Mouse (Mus musculus) hindbrain, embryonic 11.5 days (tissue): ENCODE results near the gene Rnasel. TPM values are rescaled to one million over a fixed set of nuclear protein-coding genes. Genes with fewer than 3 reads are reported as not detected.
"Not testable (repeated sequence)": the region's sequence is repeated elsewhere in the genome, so short reads cannot be mapped to it uniquely, and the experiment has no call there.

Source experiments
- ATAC-seq: fragments of 200-750 bp; cut with Nextera tagmentation; 2 replicates; pipeline ENCODE4 v1.8.0; 2017; ENCODE audit warnings: mild to moderate bottlenecking, moderate TSS enrichment, moderate library complexity; ENCODE audit not compliant: low FRiP score
- DNase-seq: peaks from one replicate; pipeline ENCODE4 v3.0.0-alpha.2; 2015; ENCODE audit warnings: low spot score
- H3K27ac ChIP-seq: fragments of 300-500 bp; sonication (generic); 2 replicates; pipeline ENCODE4 v1.5.1; 2014; ENCODE audit warnings: mild to moderate bottlenecking, low read depth, low read length
- H3K27me3 ChIP-seq: fragments of 300-500 bp; sonication (generic); 2 replicates; pipeline ENCODE4 v1.6.1; 2014; ENCODE audit warnings: mild to moderate bottlenecking, low read length, moderate library complexity, mixed read lengths; ENCODE audit not compliant: control insufficient read depth, insufficient read depth
- H3K36me3 ChIP-seq: fragments of 300-500 bp; sonication (generic); 2 replicates; pipeline ENCODE4 v1.6.1; 2014; ENCODE audit warnings: mild to moderate bottlenecking, low read length, moderate library complexity, mixed read lengths; ENCODE audit not compliant: control insufficient read depth, insufficient read depth
- H3K4me1 ChIP-seq: fragments of 300-500 bp; sonication (generic); replicated peaks from 2 replicates; pipeline ENCODE4 v1.6.1; 2014; ENCODE audit warnings: low read length, mixed read lengths; ENCODE audit not compliant: control insufficient read depth, insufficient read depth
- H3K4me2 ChIP-seq: fragments of 300-500 bp; sonication (generic); replicated peaks from 2 replicates; pipeline ENCODE4 v1.6.1; 2014; ENCODE audit warnings: mild to moderate bottlenecking, low read depth, low read length
- H3K4me3 ChIP-seq: fragments of 300-500 bp; sonication (generic); 2 replicates; pipeline ENCODE4 v1.5.1; 2014; ENCODE audit warnings: low read depth, low read length
- H3K9ac ChIP-seq: fragments of 300-500 bp; sonication (generic); 2 replicates; pipeline ENCODE4 v1.6.1; 2014; ENCODE audit warnings: low read depth, low read length
- H3K9me3 ChIP-seq: fragments of 300-500 bp; sonication (generic); 2 replicates; pipeline ENCODE4 v1.6.1; 2016; ENCODE audit warnings: low read length; ENCODE audit not compliant: control insufficient read depth
- WGBS: fragments of 180-500 bp; shearing (Covaris S2); extraction: QIAGEN DNeasy Blood & Tissue Kit; methylation state at CpG from one replicate; pipeline ENCODE4 v1.1.7; 2014; 5-methylcytosine and 5-hydroxymethylcytosine counted together
- polyA plus RNA-seq: library from polyadenylated mRNA; unstranded; fragments of >200 nt; fragmentation: Nextera tagmentation; extraction: Ambion mirVana; gene quantifications from 2 replicates; pipeline ENCODE4 v1.2.1, GENCODE M21; 2014

The Rnasel gene
- polyA plus RNA-seq, 1 experiment from 2014 or later = 40.3 TPM

GRCm38 (mm10) chr1:153751763-153752301 lies 2.6 kb downstream of the Rnasel start:
- H3K4me2 ChIP-seq = no peak overlapping the region
- ATAC-seq = no peak
- H3K4me3 ChIP-seq = no peak overlapping the region
- no peak for DNase-seq
- no peaks in the 10 kb centered on the region for H3K9me3 ChIP-seq
- H3K9ac ChIP-seq = no peak overlapping the region
- H3K36me3 ChIP-seq = no peaks in the 10 kb centered on the region
- 56% methylated on average over 13 of the region's 13 CpGs for WGBS
- H3K27me3 ChIP-seq = no peaks in the 10 kb centered on the region
- peaks cover 9% of the 10 kb centered on the region for H3K4me1 ChIP-seq
- no peak overlapping the region for H3K27ac ChIP-seq

- no peak for ATAC-seq
- H3K27me3 ChIP-seq = no peaks in the 10 kb centered on the region
- no peaks in the 10 kb centered on the region for H3K9me3 ChIP-seq
- no peak overlapping the region for H3K27ac ChIP-seq
- WGBS = 94% methylated on average over 6 of the region's 6 CpGs
- H3K36me3 ChIP-seq = no peaks in the 10 kb centered on the region
- no peak overlapping the region for H3K4me2 ChIP-seq
- H3K4me1 ChIP-seq = peaks cover 9% of the 10 kb centered on the region
- no peak for DNase-seq
- no peak overlapping the region for H3K4me3 ChIP-seq
- H3K9ac ChIP-seq = no peak overlapping the region
Measured at GRCm38 (mm10) chr1:153752521-153752920, 3.3 kb downstream of the Rnasel start.

DNA sequence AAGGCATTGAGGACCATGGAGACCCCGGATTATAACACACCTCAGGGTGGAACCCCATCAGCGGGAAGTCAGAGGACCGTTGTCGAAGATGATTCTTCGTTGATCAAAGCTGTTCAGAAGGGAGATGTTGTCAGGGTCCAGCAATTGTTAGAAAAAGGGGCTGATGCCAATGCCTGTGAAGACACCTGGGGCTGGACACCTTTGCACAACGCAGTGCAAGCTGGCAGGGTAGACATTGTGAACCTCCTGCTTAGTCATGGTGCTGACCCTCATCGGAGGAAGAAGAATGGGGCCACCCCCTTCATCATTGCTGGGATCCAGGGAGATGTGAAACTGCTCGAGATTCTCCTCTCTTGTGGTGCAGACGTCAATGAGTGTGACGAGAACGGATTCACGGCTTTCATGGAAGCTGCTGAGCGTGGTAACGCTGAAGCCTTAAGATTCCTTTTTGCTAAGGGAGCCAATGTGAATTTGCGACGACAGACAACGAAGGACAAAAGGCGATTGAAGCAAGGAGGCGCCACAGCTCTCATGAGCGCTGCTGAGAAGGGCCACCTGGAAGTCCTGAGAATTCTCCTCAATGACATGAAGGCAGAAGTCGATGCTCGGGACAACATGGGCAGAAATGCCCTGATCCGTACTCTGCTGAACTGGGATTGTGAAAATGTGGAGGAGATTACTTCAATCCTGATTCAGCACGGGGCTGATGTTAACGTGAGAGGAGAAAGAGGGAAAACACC lies 4.7 kb downstream of the Rnasel start:
- no peak overlapping the region for H3K9ac ChIP-seq
- no peak overlapping the region for H3K27ac ChIP-seq
- ATAC-seq (no peak), DNase-seq (no peak)
- H3K4me3 ChIP-seq = no peak overlapping the region
- H3K36me3 ChIP-seq = no peaks in the 10 kb centered on the region
- WGBS = 81% methylated on average over 25 of the region's 25 CpGs
- H3K4me1 ChIP-seq = peaks cover 3% of the 10 kb centered on the region; the same call in 1 of the 2 replicates
- H3K4me2 ChIP-seq = no peak overlapping the region
- H3K9me3 ChIP-seq = no peaks in the 10 kb centered on the region
- no peaks in the 10 kb centered on the region for H3K27me3 ChIP-seq

DNA sequence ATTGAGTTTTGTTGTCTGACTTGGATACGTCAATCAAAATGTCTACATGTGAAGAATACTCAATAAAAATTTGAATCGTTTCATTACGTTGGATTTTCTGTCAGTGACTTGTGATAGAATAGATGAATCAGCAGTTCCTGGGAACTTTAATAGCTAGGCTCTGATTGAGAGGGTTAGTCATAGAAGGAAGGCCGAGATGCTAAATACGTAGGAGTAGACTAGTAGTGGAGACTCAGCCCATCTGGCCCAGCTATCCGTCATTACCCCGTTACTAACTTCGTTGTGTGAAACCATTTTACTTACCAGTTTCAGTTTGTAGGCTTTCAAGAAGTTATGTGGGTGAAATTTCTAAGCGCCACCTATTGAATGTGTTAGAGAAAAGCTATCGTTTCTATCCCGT lies 14.9 kb downstream of the Rnasel start:
- DNase-seq (no peak), ATAC-seq (no peak)
- H3K4me2 ChIP-seq = no peak overlapping the region
- H3K9ac ChIP-seq = no peak overlapping the region
- H3K9me3 ChIP-seq = no peaks in the 10 kb centered on the region
- no peak overlapping the region for H3K4me3 ChIP-seq
- no peaks in the 10 kb centered on the region for H3K36me3 ChIP-seq
- H3K27me3 ChIP-seq = no peaks in the 10 kb centered on the region
- no peak overlapping the region for H3K27ac ChIP-seq
- WGBS = 91% methylated on average over 11 of the region's 11 CpGs
- H3K4me1 ChIP-seq = no peaks in the 10 kb centered on the region

- 44% methylated on average over 8 of the region's 8 CpGs for WGBS
- no peak for DNase-seq
- no peaks in the 10 kb centered on the region for H3K9me3 ChIP-seq
Measured at GRCm38 (mm10) chr1:153766298-153766697, 17.1 kb downstream of the Rnasel start.

DNA sequence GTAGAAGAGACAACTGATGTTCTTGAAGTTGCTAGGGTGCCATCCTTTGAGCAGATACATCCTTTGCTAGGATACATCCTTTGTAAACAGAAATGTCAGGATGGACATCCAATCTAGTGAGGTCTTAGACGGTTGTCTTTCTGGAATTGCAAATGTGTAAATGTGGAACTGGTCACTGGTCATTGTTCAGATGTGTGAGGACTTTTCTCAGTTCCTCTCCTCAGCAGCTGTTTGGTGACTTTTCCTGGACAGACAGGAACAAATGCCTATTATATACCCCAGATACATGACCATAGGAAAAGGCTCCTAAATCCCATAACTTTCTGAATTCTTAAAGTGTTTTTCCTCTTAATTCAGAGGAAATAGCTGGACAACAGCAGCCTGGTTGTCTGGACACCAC lies 18.1 kb downstream of the Rnasel start:
- Histone ChIP-seq H3K27me3 (no peaks in the 10 kb centered on the region), H3K4me1 (no peaks in the 10 kb centered on the region), H3K4me2 (no peak overlapping the region), H3K36me3 (no peaks in the 10 kb centered on the region), H3K9ac (no peak overlapping the region), H3K27ac (no peak overlapping the region), H3K9me3 (no peaks in the 10 kb centered on the region), H3K4me3 (no peak overlapping the region)
- ATAC-seq = no peak
- 88% methylated on average over 1 of the region's 1 CpGs for WGBS
- DNase-seq = no peak

More at GRCm38 (mm10) chr1:153766298-153766697, 17.1 kb downstream of the Rnasel start:
- H3K36me3 ChIP-seq = no peaks in the 10 kb centered on the region
- no peak overlapping the region for H3K4me3 ChIP-seq
- H3K27me3 ChIP-seq = no peaks in the 10 kb centered on the region
- no peak for ATAC-seq
- H3K4me1 ChIP-seq = no peaks in the 10 kb centered on the region
- H3K27ac ChIP-seq = no peak overlapping the region
- H3K4me2 ChIP-seq = no peak overlapping the region
- no peak overlapping the region for H3K9ac ChIP-seq

DNA sequence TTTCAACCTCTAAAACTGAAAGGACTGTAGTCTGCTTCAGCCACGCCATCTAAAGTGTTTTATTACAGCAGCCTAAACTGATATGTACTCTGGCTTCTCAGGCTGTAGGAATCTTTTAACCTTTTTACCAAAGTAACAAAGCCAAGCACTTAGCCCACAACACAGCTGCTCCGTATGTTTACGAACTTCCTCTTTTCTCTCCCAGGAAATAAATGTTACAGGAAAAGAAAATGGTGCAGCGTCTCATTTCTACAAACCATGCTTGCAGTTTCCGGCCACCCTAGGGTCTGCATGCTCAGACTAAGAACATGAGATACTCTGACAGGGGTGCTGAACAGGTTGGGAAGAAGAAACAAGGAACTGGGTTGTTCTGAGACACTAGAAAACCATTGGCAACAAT lies 19.2 kb downstream of the Rnasel start:
- DNase-seq (no peak), ATAC-seq (no peak)
- Histone ChIP-seq H3K4me2 (no peak overlapping the region), H3K9ac (no peak overlapping the region), H3K4me3 (no peak overlapping the region), H3K9me3 (no peaks in the 10 kb centered on the region), H3K36me3 (no peaks in the 10 kb centered on the region), H3K27me3 (no peaks in the 10 kb centered on the region), H3K4me1 (no peaks in the 10 kb centered on the region), H3K27ac (no peak overlapping the region)
- WGBS = 92% methylated on average over 5 of the region's 5 CpGs

DNA sequence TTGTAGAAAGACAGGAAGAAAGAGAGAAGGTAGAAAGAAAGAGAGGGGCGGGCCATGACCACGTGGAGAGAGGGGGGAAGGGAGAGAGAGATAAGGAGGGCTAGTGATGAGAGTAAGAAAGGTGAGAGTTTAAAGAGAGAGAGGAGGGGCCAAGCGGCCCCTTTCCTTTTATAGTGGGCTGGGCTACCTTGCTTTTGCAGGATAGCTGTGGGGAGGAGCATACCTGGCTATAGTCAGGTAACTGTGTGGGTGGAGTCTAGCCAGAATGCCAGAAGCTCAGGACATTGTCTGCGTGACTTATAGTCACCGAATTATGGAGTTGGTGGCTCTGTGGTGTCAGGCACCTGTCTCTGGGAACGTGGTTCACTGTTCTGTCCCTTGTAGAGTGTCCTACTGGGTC lies 20.3 kb downstream of the Rnasel start:
- not testable (repeated sequence) for H3K4me3 ChIP-seq, DNase-seq, ATAC-seq, H3K9ac ChIP-seq, H3K4me1 ChIP-seq, H3K27me3 ChIP-seq, H3K9me3 ChIP-seq, H3K27ac ChIP-seq, H3K36me3 ChIP-seq, H3K4me2 ChIP-seq
- 72% methylated on average over 6 of the region's 6 CpGs for WGBS
